Mouse (Mus musculus) liver, embryonic 15.5 days (tissue): Measurements from ENCODE around the gene B4galt2. TPM values are rescaled to one million over a fixed set of nuclear protein-coding genes. Genes with fewer than 3 reads are reported as not detected.

Source experiments
- ATAC-seq: fragments of 200-750 bp; cut with Nextera tagmentation; 2 replicates; pipeline ENCODE4 v1.8.0; 2017; ENCODE audit warnings: moderate number of reproducible peaks, mild to moderate bottlenecking, moderate library complexity; ENCODE audit not compliant: insufficient read depth
- H3K27ac ChIP-seq: fragments of 300-500 bp; sonication (generic); replicated peaks from 2 replicates; pipeline ENCODE4 v1.5.1; 2015; ENCODE audit warnings: mild to moderate bottlenecking, inconsistent platforms
- H3K27me3 ChIP-seq: fragments of 300-500 bp; sonication (generic); 2 replicates; pipeline ENCODE4 v1.6.1; 2015; ENCODE audit warnings: mild to moderate bottlenecking, inconsistent platforms
- H3K36me3 ChIP-seq: fragments of 300-500 bp; sonication (generic); replicated peaks from 2 replicates; pipeline ENCODE4 v1.6.1; 2015; ENCODE audit warnings: moderate library complexity, mild to moderate bottlenecking, inconsistent platforms
- H3K4me1 ChIP-seq: fragments of 300-500 bp; sonication (generic); replicated peaks from 2 replicates; pipeline ENCODE4 v1.6.1; 2015; ENCODE audit warnings: inconsistent platforms
- H3K4me2 ChIP-seq: fragments of 300-500 bp; sonication (generic); 2 replicates; pipeline ENCODE4 v1.6.1; 2015; ENCODE audit warnings: moderate library complexity, mild to moderate bottlenecking, inconsistent platforms
- H3K4me3 ChIP-seq: fragments of 300-500 bp; sonication (generic); replicated peaks from 2 replicates; pipeline ENCODE4 v1.5.1; 2015; ENCODE audit warnings: mild to moderate bottlenecking, inconsistent platforms
- H3K9ac ChIP-seq: fragments of 300-500 bp; sonication (generic); 2 replicates; pipeline ENCODE4 v1.6.1; 2015; ENCODE audit warnings: moderate library complexity, mild to moderate bottlenecking, inconsistent platforms
- H3K9me3 ChIP-seq: fragments of 300-500 bp; sonication (generic); replicated peaks from 2 replicates; pipeline ENCODE4 v1.6.1; 2016; ENCODE audit warnings: inconsistent platforms
- WGBS: fragments of 180-500 bp; shearing (Covaris S2); methylation state at CpG from one replicate; pipeline ENCODE4 v1.1.7; 2015; ENCODE audit warnings: mixed read lengths; ENCODE audit not compliant: insufficient replicate concordance; 5-methylcytosine and 5-hydroxymethylcytosine counted together
- polyA plus RNA-seq: library from polyadenylated mRNA; unstranded; fragments of >200 nt; fragmentation: Nextera tagmentation; extraction: Ambion mirVana; gene quantifications from 2 replicates; pipeline ENCODE4 v1.2.1, GENCODE M21; 2015

B4galt2 gene
- polyA plus RNA-seq, 1 experiment from 2014 or later: 1.0 TPM

DNA sequence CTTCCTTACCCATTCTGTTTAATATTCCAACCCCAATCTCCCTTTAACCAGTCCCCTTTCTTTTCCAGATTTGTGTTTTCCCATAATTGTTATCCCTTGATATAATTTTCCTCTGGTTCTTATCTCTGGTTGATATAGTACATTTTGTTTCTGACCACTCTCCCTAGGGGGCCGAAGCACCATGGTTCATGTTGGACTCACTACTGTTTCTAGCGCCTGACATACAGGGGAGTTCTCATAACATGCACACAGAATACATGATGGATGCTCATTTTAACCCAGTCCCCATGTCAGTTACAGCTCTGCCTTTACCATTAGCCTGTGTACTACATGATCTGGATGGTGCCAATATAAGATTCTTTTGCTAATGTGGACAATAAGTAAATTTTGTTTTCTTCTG, 4.6 kb upstream of the B4galt2 start:
- 67% methylated on average over 2 of the region's 2 CpGs for WGBS
- H3K4me1 ChIP-seq: peaks cover 67% of the 10 kb centered on the region
- H3K27ac ChIP-seq: no peak overlapping the region
- H3K36me3 ChIP-seq: peaks cover 36% of the 10 kb centered on the region
- H3K4me3 ChIP-seq: peak overlapping the region; percentile 86
- H3K9ac ChIP-seq: no peak overlapping the region
- peaks cover 19% of the 10 kb centered on the region for H3K27me3 ChIP-seq
- H3K4me2 ChIP-seq: peak overlapping the region; percentile 91
- no peak for ATAC-seq
- no peaks in the 10 kb centered on the region for H3K9me3 ChIP-seq

DNA sequence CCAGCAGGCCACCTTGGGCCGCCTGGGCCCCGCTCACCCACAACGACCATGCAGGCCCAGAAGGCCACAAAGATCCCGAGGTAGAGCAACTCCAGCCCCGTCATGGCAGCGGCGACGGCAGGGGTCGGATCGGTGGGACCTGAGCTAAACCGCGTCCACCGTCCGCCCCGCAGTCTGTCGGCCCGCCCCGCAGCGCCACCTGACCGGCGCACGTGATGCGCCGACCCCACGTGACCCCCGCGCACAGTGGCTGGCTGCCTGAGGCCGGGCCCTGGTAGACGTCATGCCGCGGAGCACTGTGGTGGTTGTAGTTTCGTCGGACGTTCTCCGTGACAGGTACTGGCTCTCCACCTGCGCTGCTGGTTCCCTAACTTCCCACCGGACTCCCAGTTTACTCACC, 3.8 kb upstream of the B4galt2 start, which contains the start of gene Atp6v0b:
Gene Atp6v0b (minus strand): TSS at position 201 of the 400 bp plus-strand sequence.
- ATAC-seq: peak; percentile 90

DNA sequence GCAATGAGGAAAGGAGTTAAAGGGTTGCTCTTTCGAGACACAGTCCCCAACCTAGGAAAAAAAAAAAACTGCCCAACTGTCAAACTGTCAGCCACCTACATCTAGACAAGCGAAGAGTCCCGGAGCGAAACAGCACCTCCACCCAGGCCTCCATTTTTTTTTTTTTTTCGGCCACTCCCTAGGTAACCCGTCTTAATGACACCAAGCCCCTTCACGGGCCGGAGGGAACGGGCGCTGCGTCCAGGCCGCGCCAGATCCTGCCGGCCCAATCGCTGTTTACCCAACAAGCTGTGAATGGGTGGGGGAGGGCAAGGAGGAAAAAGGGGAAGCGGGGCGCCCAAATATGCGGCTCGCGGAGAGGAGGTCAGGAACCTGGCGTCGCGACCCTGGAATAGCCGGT, 3.4 kb upstream of the B4galt2 start:
- Histone ChIP-seq H3K9ac (peak overlapping the region; percentile 94), H3K27me3 (peaks cover 31% of the 10 kb centered on the region), H3K9me3 (no peaks in the 10 kb centered on the region), H3K4me2 (peak overlapping the region; percentile 91), H3K4me3 (peak overlapping the region; percentile 86), H3K36me3 (peaks cover 36% of the 10 kb centered on the region), H3K4me1 (peaks cover 67% of the 10 kb centered on the region), H3K27ac (peak overlapping the region; percentile 91)
- ATAC-seq: peak; percentile 63
- under 1% methylated on average over 24 of the region's 24 CpGs for WGBS

More for the DNA sequence above, 3.8 kb upstream of the B4galt2 start, which contains the start of gene Atp6v0b:
- H3K4me2 ChIP-seq: peak within 1 kb of the TSS; percentile 91
- H3K4me3 ChIP-seq: peak within 1 kb of the TSS; percentile 86
- peaks cover 70% of the 10 kb centered on the region for H3K4me1 ChIP-seq
- peak within 1 kb of the TSS; percentile 94 for H3K9ac ChIP-seq
- under 1% methylated on average over 37 of the region's 37 CpGs for WGBS
- peaks cover 26% of the 10 kb centered on the region for H3K27me3 ChIP-seq
- no peaks in the 10 kb centered on the region for H3K9me3 ChIP-seq
- peak within 1 kb of the TSS; percentile 91 for H3K27ac ChIP-seq
- peaks cover 36% of the 10 kb centered on the region for H3K36me3 ChIP-seq

DNA sequence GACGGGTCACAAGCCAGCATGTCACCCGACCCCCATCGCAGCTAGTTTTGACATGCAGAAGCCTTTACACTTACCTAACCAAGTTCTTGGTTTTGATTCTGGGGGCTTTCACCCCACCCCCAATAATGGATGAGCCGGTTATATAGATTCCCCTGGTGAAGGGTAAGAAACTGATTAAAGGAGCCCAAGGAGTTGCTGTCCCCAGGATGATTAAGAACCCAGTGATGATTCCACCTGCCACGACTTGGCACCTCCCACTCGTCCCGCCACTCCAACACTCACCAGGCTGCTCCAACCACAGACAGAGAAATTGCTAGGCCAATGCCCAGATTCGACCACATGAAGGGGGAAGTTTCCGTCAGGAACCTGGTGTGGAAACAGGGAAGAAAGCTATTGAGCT, 2.7 kb upstream of the B4galt2 start:
- Histone ChIP-seq H3K27ac (peak overlapping the region; percentile 91), H3K27me3 (peaks cover 38% of the 10 kb centered on the region), H3K36me3 (peaks cover 36% of the 10 kb centered on the region), H3K9me3 (no peaks in the 10 kb centered on the region), H3K4me1 (peaks cover 61% of the 10 kb centered on the region), H3K4me2 (peak overlapping the region; percentile 91), H3K9ac (peak overlapping the region; percentile 94), H3K4me3 (peak overlapping the region; percentile 86)
- no peak for ATAC-seq
- 67% methylated on average over 9 of the region's 9 CpGs for WGBS

DNA sequence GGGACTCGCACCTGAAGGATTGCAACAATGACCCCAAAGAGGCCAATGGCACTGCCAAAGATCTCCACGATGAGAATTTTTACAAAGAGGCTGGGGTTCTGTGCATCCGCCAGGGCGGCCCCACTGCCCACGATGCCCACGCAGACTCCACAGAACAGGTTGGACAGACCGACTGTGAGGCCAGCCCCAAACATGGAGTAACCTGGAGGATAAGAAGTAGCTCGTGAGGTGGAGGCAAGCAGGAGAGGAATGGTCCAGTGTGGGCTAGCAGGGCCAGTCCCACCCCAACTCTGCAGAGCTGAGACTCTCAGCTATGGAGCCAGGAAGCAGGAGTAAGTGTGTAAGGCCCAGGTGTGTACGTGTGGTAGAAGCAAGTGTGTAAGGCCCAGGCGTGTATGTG, 1.8 kb upstream of the B4galt2 start:
- Histone ChIP-seq H3K36me3 (peaks cover 36% of the 10 kb centered on the region), H3K9ac (no peak overlapping the region), H3K27me3 (peaks cover 47% of the 10 kb centered on the region), H3K4me2 (no peak overlapping the region), H3K27ac (no peak overlapping the region), H3K9me3 (no peaks in the 10 kb centered on the region), H3K4me3 (no peak overlapping the region), H3K4me1 (peaks cover 53% of the 10 kb centered on the region)
- 89% methylated on average over 10 of the region's 10 CpGs for WGBS
- ATAC-seq: no peak

DNA sequence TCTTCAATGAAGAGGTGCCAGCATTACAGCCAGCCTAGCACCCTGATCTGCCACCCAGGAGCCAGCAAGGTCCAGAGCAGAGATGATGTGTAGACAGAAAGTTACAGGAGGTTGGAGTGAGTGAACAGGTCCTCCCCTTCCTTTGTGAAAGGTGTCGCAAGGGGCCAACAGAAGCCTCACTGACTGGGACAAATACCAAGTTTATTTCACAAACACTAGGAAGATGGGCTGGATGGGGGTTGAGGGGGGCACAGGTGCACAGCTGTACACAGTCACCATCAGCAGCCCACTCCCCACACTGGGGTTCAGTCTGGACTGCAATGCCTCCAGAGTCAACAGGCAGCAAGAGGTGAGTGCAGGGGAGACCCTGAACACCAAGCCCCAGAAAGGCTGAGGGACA, 859 bp upstream of the B4galt2 start:
- H3K4me2 ChIP-seq: peak overlapping the region; percentile 80
- H3K9me3 ChIP-seq: no peaks in the 10 kb centered on the region
- H3K27me3 ChIP-seq: peaks cover 54% of the 10 kb centered on the region
- no peak overlapping the region for H3K4me3 ChIP-seq
- 92% methylated on average over 1 of the region's 1 CpGs for WGBS
- no peak overlapping the region for H3K9ac ChIP-seq
- no peak for ATAC-seq
- no peak overlapping the region for H3K27ac ChIP-seq
- H3K4me1 ChIP-seq: peaks cover 50% of the 10 kb centered on the region
- H3K36me3 ChIP-seq: peaks cover 28% of the 10 kb centered on the region

DNA sequence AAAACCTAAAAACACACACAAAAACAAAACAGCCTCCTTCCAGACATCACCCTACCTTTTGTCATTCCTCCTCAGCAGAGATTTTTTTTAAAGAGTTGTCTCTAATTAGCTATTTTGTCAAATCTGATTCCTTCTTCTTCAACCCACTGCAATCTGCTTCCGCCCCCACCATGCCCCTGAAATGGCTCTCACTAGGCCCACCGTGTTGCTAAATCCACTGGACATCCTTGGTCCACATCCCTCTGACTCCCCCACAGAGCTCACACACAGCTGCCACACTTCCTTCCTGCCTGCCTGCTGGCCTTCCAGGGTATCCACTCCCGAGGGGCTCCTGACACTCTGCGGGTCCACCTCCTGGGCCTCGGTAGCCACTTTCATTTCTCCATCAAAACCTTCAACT, 4.6 kb downstream of the B4galt2 start:
- Histone ChIP-seq H3K36me3 (peaks cover under 1% of the 10 kb centered on the region; the same call in 1 of the 2 replicates), H3K4me3 (no peak overlapping the region), H3K27me3 (peaks cover 48% of the 10 kb centered on the region), H3K27ac (no peak overlapping the region), H3K9me3 (no peaks in the 10 kb centered on the region), H3K4me2 (no peak overlapping the region), H3K9ac (no peak overlapping the region), H3K4me1 (peaks cover 12% of the 10 kb centered on the region)
- ATAC-seq: no peak
- 44% methylated on average over 5 of the region's 5 CpGs for WGBS

DNA sequence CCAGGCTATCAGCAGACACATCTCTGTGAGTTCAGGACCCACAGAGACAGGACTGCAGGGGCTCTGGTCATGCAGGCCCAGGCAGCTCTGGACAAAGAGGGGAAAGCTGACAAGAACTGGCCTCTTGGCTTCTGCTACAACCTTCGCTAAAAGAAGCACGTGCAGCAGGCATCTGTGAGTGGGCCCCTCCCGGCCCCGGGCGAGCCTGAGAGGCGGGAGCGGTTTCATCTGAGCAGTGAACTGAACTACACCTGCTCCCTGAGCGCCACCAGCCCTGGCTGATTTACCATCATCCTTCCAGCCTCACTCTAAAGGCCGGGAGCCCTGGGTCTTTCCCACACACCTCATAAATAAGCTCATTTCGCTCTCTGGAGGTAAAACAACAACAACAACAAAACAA, 5.0 kb downstream of the B4galt2 start:
- H3K27me3 ChIP-seq: peaks cover 44% of the 10 kb centered on the region
- ATAC-seq: no peak
- 67% methylated on average over 10 of the region's 10 CpGs for WGBS
- no peak overlapping the region for H3K9ac ChIP-seq
- H3K4me3 ChIP-seq: no peak overlapping the region
- no peaks in the 10 kb centered on the region for H3K9me3 ChIP-seq
- no peak overlapping the region for H3K27ac ChIP-seq
- H3K36me3 ChIP-seq: no peaks in the 10 kb centered on the region
- peaks cover 8% of the 10 kb centered on the region for H3K4me1 ChIP-seq
- no peak overlapping the region for H3K4me2 ChIP-seq

DNA sequence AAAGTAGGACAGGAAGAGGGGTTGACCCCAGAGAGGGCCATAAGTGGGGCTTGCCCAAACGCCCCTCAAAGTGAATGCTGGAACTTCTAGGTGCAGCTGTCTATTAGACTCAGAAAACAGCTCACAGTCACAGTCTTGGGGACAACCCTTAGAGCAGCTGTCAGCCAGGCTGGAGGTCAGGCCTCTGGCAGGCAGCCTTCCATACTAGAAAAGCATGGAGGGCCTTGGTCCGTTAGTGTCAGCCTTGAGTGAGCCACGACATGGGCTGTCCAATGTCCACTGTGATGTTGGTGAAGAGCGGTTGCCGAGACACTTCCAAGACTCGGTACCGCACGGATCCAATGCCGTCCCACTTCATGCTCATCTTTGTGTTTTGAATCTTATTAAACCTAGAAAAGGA, 9.7 kb downstream of the B4galt2 start:
- H3K9ac ChIP-seq: no peak overlapping the region
- no peak overlapping the region for H3K4me2 ChIP-seq
- 83% methylated on average over 9 of the region's 9 CpGs for WGBS
- H3K4me3 ChIP-seq: no peak overlapping the region
- no peak overlapping the region for H3K27ac ChIP-seq
- H3K27me3 ChIP-seq: peaks cover 4% of the 10 kb centered on the region; the same call in 1 of the 2 replicates
- peaks cover 21% of the 10 kb centered on the region for H3K36me3 ChIP-seq
- H3K4me1 ChIP-seq: peaks cover 47% of the 10 kb centered on the region
- no peak for ATAC-seq
- no peaks in the 10 kb centered on the region for H3K9me3 ChIP-seq

DNA sequence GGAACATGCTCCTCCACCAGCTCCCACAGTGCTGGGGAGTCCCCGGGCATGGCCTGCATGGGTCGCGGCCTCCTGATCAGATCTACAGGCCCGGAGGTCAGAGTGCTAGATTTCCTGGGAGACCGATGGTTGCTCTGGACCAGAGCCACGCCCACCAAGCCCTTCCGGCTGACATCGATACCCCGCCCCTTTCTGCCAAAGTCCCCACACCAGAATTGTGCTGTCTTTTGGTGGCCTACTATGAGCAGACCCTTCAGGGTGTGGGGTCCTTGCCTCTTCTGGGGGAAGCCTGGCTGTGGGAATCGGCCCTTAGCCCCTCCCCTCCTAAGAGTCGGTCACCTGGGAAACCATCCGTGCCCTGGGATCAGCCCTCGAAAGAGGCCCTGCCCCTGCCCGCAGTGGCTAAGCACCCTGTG, 10.8 kb downstream of the B4galt2 start, which contains the start of gene Ccdc24:
Gene Ccdc24 (minus strand): TSS at position 87 of the 416 bp plus-strand sequence.
- H3K27ac ChIP-seq: peak within 1 kb of the TSS; percentile 63
- 18% methylated on average over 14 of the region's 14 CpGs for WGBS
- no peaks in the 10 kb centered on the region for H3K9me3 ChIP-seq
- peaks cover 2% of the 10 kb centered on the region; the same call in 1 of the 2 replicates for H3K27me3 ChIP-seq
- peak within 1 kb of the TSS; percentile 36 for H3K4me3 ChIP-seq
- ATAC-seq: peak; percentile 17
- peak within 1 kb of the TSS; percentile 64 for H3K4me2 ChIP-seq
- H3K4me1 ChIP-seq: peaks cover 58% of the 10 kb centered on the region
- peak within 1 kb of the TSS; percentile 33; the same call in 1 of the 2 replicates for H3K9ac ChIP-seq
- peaks cover 32% of the 10 kb centered on the region for H3K36me3 ChIP-seq

DNA sequence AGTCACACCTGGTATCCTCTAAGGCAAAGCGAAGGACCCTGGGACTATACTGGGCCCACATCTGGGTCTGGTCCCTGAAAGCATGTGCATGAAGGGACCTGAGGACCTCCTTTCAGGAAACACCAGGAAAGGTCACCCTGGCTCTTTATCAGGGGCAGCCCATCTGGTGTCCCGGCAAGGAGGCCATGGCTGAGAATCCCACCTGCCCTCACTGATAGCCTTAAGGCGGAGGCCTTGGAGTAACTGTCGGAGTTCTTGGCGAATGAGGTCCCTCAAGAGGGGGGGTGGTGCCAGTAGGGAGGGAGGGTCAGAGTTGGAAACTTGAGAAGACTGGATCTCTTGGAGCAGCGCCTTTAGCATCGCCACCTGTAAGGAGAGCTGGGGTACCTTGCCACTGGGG, 11.5 kb downstream of the B4galt2 start:
- ATAC-seq: peak; percentile 15
- H3K36me3 ChIP-seq: peaks cover 39% of the 10 kb centered on the region
- H3K9ac ChIP-seq: peak overlapping the region; percentile 33; the same call in 1 of the 2 replicates
- H3K4me2 ChIP-seq: peak overlapping the region; percentile 64
- no peaks in the 10 kb centered on the region for H3K27me3 ChIP-seq
- H3K4me1 ChIP-seq: peaks cover 65% of the 10 kb centered on the region
- peak overlapping the region; percentile 63 for H3K27ac ChIP-seq
- 52% methylated on average over 7 of the region's 7 CpGs for WGBS
- H3K4me3 ChIP-seq: no peak overlapping the region
- H3K9me3 ChIP-seq: no peaks in the 10 kb centered on the region

DNA sequence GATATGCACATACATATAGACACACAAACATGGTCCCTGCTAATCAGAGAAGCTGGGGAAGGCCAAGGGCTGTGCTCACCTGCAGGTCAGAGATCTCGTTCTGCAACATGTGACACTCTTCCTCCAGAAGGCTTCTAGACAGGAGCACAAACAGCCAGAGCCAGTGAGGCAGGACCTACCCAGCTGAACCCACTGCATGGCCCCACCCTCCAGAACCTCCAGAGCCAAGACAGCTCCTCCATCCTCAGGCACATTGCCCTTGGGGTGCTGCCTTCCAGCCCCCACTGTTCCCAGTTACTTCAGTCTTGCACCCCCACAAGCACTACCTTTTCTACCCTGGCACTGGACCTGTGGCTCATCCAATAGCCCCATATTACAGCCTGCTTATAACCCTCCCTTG, 12.8 kb downstream of the B4galt2 start:
- no peak for ATAC-seq
- peak overlapping the region; percentile 63 for H3K27ac ChIP-seq
- H3K9me3 ChIP-seq: no peaks in the 10 kb centered on the region
- peaks cover 52% of the 10 kb centered on the region for H3K36me3 ChIP-seq
- H3K4me2 ChIP-seq: no peak overlapping the region
- peaks cover 77% of the 10 kb centered on the region for H3K4me1 ChIP-seq
- no peaks in the 10 kb centered on the region for H3K27me3 ChIP-seq
- H3K4me3 ChIP-seq: no peak overlapping the region
- no peak overlapping the region; the same call in 1 of the 2 replicates for H3K9ac ChIP-seq
- 46% methylated on average over 1 of the region's 1 CpGs for WGBS
